Mouse (Mus musculus) midbrain, embryonic 11.5 days (tissue): ENCODE results near the gene Nlrc5. TPM values are rescaled to one million over a fixed set of nuclear protein-coding genes. Genes with fewer than 3 reads are reported as not detected.
A peak's percentile ranks its signal among the peaks of the same experiment; 100 is the strongest.

Source experiments
- ATAC-seq: fragments of 200-750 bp; cut with Nextera tagmentation; 2 replicates; pipeline ENCODE4 v1.8.0; 2017; ENCODE audit warnings: moderate TSS enrichment, moderate library complexity; ENCODE audit not compliant: low FRiP score
- DNase-seq: peaks from one replicate; pipeline ENCODE4 v3.0.0; 2015; ENCODE audit warnings: low spot score; ENCODE audit errors: missing footprints
- H3K27ac ChIP-seq: fragments of 300-500 bp; sonication (generic); 2 replicates; pipeline ENCODE4 v1.5.1; 2014; ENCODE audit warnings: low read depth, low read length
- H3K27me3 ChIP-seq: fragments of 300-500 bp; sonication (generic); 2 replicates; pipeline ENCODE4 v1.6.1; 2014; ENCODE audit warnings: mild to moderate bottlenecking, low read length, moderate library complexity, mixed read lengths; ENCODE audit not compliant: control insufficient read depth, insufficient read depth
- H3K36me3 ChIP-seq: fragments of 300-500 bp; sonication (generic); 2 replicates; pipeline ENCODE4 v1.6.1; 2014; ENCODE audit warnings: mild to moderate bottlenecking, low read length, moderate library complexity, mixed read lengths; ENCODE audit not compliant: control insufficient read depth, insufficient read depth
- H3K4me1 ChIP-seq: fragments of 300-500 bp; sonication (generic); 2 replicates; pipeline ENCODE4 v1.6.1; 2014; ENCODE audit warnings: low read length; ENCODE audit not compliant: control insufficient read depth, insufficient read depth
- H3K4me2 ChIP-seq: fragments of 300-500 bp; sonication (generic); 2 replicates; pipeline ENCODE4 v1.6.1; 2014; ENCODE audit warnings: mild to moderate bottlenecking, moderate library complexity
- H3K4me3 ChIP-seq: fragments of 300-500 bp; sonication (generic); 2 replicates; pipeline ENCODE4 v1.5.1; 2014; ENCODE audit warnings: low read depth, low read length
- H3K9ac ChIP-seq: fragments of 300-500 bp; sonication (generic); 2 replicates; pipeline ENCODE4 v1.6.1; 2014; ENCODE audit warnings: low read length
- H3K9me3 ChIP-seq: fragments of 300-500 bp; sonication (generic); 2 replicates; pipeline ENCODE4 v1.6.1; 2016; ENCODE audit warnings: low read length; ENCODE audit not compliant: control insufficient read depth
- WGBS: fragments of 180-500 bp; shearing (Covaris S2); extraction: QIAGEN DNeasy Blood & Tissue Kit; methylation state at CpG from one replicate; pipeline ENCODE4 v1.1.7; 2014; 5-methylcytosine and 5-hydroxymethylcytosine counted together
- polyA plus RNA-seq: library from polyadenylated mRNA; unstranded; fragments of >200 nt; fragmentation: Nextera tagmentation; extraction: Ambion mirVana; gene quantifications from 2 replicates; pipeline ENCODE4 v1.2.1, GENCODE M21; 2014

The Nlrc5 gene
- 0.23 TPM in 1 of 2 replicates, not detected in the other for polyA plus RNA-seq

GRCm38 (mm10) chr8:94433981-94434466 lies at the start of gene Nlrc5:
Gene Nlrc5, plus strand, starts transcription at chr8:94434356.
- no peak; the same call in 1 of the 2 replicates for ATAC-seq
- peaks cover 4% of the 10 kb centered on the region for H3K27me3 ChIP-seq
- peak; percentile 89 for DNase-seq
- H3K27ac ChIP-seq = no peak within 1 kb of the TSS
- H3K9ac ChIP-seq = peak within 1 kb of the TSS; percentile 52
- H3K4me3 ChIP-seq = peak within 1 kb of the TSS; percentile 38
- H3K36me3 ChIP-seq = no peaks in the 10 kb centered on the region
- 3% methylated on average over 29 of the region's 29 CpGs for WGBS
- peaks cover 3% of the 10 kb centered on the region; the same call in 1 of the 2 replicates for H3K4me1 ChIP-seq
- H3K4me2 ChIP-seq = peak within 1 kb of the TSS; percentile 70
- no peaks in the 10 kb centered on the region for H3K9me3 ChIP-seq

GRCm38 (mm10) chr8:94385506-94386213 lies 48.5 kb upstream of the Nlrc5 start:
- Histone ChIP-seq H3K4me3 (peak overlapping the region; percentile 86), H3K27me3 (no peaks in the 10 kb centered on the region), H3K36me3 (peaks cover 8% of the 10 kb centered on the region; the same call in 1 of the 2 replicates), H3K4me2 (peak overlapping the region; percentile 87), H3K4me1 (peaks cover 6% of the 10 kb centered on the region), H3K9ac (peak overlapping the region; percentile 80), H3K9me3 (no peaks in the 10 kb centered on the region), H3K27ac (peak overlapping the region; percentile 57)
- 30% methylated on average over 20 of the region's 20 CpGs for WGBS
- ATAC-seq (no peak; the same call in 1 of the 2 replicates), DNase-seq (no peak)

GRCm38 (mm10) chr8:94386214-94387026 lies 47.7 kb upstream of the Nlrc5 start, which contains the start of gene Herpud1:
Gene Herpud1, plus strand, starts transcription at chr8:94386438.
- Histone ChIP-seq H3K4me3 (peak within 1 kb of the TSS; percentile 86), H3K4me1 (peaks cover 6% of the 10 kb centered on the region), H3K36me3 (peaks cover 14% of the 10 kb centered on the region), H3K27me3 (no peaks in the 10 kb centered on the region), H3K9me3 (no peaks in the 10 kb centered on the region), H3K27ac (peak within 1 kb of the TSS; percentile 57), H3K9ac (peak within 1 kb of the TSS; percentile 80), H3K4me2 (peak within 1 kb of the TSS; percentile 87)
- WGBS = under 1% methylated on average over 63 of the region's 65 CpGs
- ATAC-seq (peak; percentile 99), DNase-seq (peak; percentile 98)

- DNase-seq (peak; percentile 97), ATAC-seq (peak; percentile 57)
- H3K9ac ChIP-seq = peak overlapping the region; percentile 80
- H3K4me3 ChIP-seq = peak overlapping the region; percentile 86
- H3K27ac ChIP-seq = no peak overlapping the region
- H3K4me2 ChIP-seq = peak overlapping the region; percentile 87
- H3K4me1 ChIP-seq = peaks cover 6% of the 10 kb centered on the region
- H3K27me3 ChIP-seq = no peaks in the 10 kb centered on the region
- peaks cover 21% of the 10 kb centered on the region for H3K36me3 ChIP-seq
- under 1% methylated on average over 25 of the region's 25 CpGs for WGBS
- H3K9me3 ChIP-seq = no peaks in the 10 kb centered on the region
Measured at GRCm38 (mm10) chr8:94387027-94387684, 47.0 kb upstream of the Nlrc5 start.

- no peak overlapping the region for H3K27ac ChIP-seq
- H3K4me1 ChIP-seq = peaks cover 6% of the 10 kb centered on the region
- DNase-seq (peak; percentile 83), ATAC-seq (no peak)
- peak overlapping the region; percentile 80 for H3K9ac ChIP-seq
- 36% methylated on average over 6 of the region's 6 CpGs for WGBS
- H3K27me3 ChIP-seq = no peaks in the 10 kb centered on the region
- H3K36me3 ChIP-seq = peaks cover 23% of the 10 kb centered on the region
- no peaks in the 10 kb centered on the region for H3K9me3 ChIP-seq
- peak overlapping the region; percentile 86 for H3K4me3 ChIP-seq
- H3K4me2 ChIP-seq = peak overlapping the region; percentile 87
Measured at GRCm38 (mm10) chr8:94387785-94388184, 46.4 kb upstream of the Nlrc5 start.

GRCm38 (mm10) chr8:94389531-94389930 lies 44.6 kb upstream of the Nlrc5 start:
- Histone ChIP-seq H3K36me3 (peaks cover 26% of the 10 kb centered on the region), H3K4me1 (peaks cover 6% of the 10 kb centered on the region), H3K9me3 (no peaks in the 10 kb centered on the region), H3K9ac (no peak overlapping the region), H3K4me3 (no peak overlapping the region), H3K27me3 (no peaks in the 10 kb centered on the region), H3K27ac (no peak overlapping the region), H3K4me2 (no peak overlapping the region)
- DNase-seq = no peak
- 95% methylated on average over 6 of the region's 6 CpGs for WGBS
- ATAC-seq = no peak

- no peaks in the 10 kb centered on the region for H3K9me3 ChIP-seq
- ATAC-seq (no peak), DNase-seq (no peak)
- no peak overlapping the region for H3K4me2 ChIP-seq
- no peak overlapping the region for H3K4me3 ChIP-seq
- H3K9ac ChIP-seq = no peak overlapping the region
- no peaks in the 10 kb centered on the region for H3K27me3 ChIP-seq
- peaks cover 6% of the 10 kb centered on the region for H3K4me1 ChIP-seq
- no peak overlapping the region for H3K27ac ChIP-seq
- WGBS = 96% methylated on average over 6 of the region's 6 CpGs
- H3K36me3 ChIP-seq = peaks cover 32% of the 10 kb centered on the region
Measured at GRCm38 (mm10) chr8:94390429-94390828, 43.7 kb upstream of the Nlrc5 start.

- H3K4me3 ChIP-seq = no peak overlapping the region
- WGBS = 94% methylated on average over 8 of the region's 8 CpGs
- H3K9ac ChIP-seq = no peak overlapping the region
- H3K27me3 ChIP-seq = no peaks in the 10 kb centered on the region
- no peaks in the 10 kb centered on the region for H3K9me3 ChIP-seq
- H3K27ac ChIP-seq = no peak overlapping the region
- ATAC-seq (no peak), DNase-seq (no peak)
- H3K36me3 ChIP-seq = peaks cover 34% of the 10 kb centered on the region
- peaks cover 6% of the 10 kb centered on the region for H3K4me1 ChIP-seq
- no peak overlapping the region for H3K4me2 ChIP-seq
Measured at GRCm38 (mm10) chr8:94390910-94391309, 43.2 kb upstream of the Nlrc5 start.
